In the genomic region with DNA sequence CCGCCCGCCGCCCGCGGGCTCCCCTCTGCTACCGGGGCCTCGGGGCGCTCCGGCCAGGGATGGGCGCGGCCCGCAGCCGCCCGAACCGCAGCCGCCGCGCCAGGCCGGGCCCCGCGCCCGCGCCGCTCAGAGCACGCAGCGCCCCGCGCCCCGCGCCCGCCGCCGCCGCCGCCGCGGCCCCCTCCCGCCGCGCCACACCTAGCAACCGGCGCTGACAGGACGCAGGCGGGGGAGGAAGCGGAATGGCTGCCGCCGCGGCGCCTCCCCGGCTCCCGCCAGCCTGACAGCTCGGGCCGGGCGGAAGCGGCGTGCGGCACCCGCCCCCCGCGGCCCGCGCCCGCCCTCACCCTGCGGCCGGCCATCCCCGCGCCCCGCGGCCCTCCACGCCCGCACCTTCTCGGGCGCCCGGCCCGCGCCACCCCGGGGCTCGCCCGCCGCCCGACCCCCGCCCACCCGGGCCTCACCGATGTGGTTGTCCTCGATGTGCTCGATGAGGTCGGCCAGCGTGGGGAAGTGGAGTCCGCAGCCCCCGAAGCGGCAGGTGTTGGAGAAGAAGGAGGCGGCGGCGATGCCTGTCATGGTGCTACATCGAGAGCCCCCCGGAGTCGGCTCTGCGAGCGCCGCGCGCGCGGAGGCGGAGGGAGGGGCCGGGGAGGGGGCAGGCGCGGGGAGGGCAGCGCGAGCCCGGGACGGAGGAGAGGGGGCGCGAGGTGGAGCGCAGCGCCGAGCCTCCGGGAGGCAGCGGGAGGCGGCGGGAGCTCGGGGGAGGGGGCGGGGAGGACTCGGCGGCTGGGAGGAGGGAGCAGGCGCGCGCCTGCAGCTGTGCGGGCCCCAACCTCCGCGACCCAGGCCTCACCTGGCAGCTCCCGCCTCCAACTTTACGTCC, we compare ENCODE assay signal across 8 mouse cellular contexts. TPM values are rescaled to one million over a fixed set of nuclear protein-coding genes. Genes with fewer than 3 reads are reported as not detected.
DNase-seq lines count a peak whose midpoint lies in the region; ATAC-seq lines count a peak whose summit lies in the region.

Jazf1 (minus strand) TSS at position 643 of the 886 bp plus-strand sequence.

- H3K9me3 ChIP-seq in limb, embryonic 12.5 days: no peaks in the 10 kb centered on the region
- no peaks in the 10 kb centered on the region for H3K9me3 ChIP-seq in midbrain, embryonic 11.5 days (ENCODE audit: control insufficient read depth, low read length)

- no peaks in the 10 kb centered on the region for H3K36me3 ChIP-seq in limb, embryonic 12.5 days
- H3K36me3 ChIP-seq in midbrain, embryonic 11.5 days (ENCODE audit: control insufficient read depth, insufficient read depth, low read length): no peaks in the 10 kb centered on the region

- peaks cover 45% of the 10 kb centered on the region for H3K27me3 ChIP-seq in limb, embryonic 12.5 days
- peaks cover 9% of the 10 kb centered on the region; the same call in 1 of the 2 replicates for H3K27me3 ChIP-seq in midbrain, embryonic 11.5 days (ENCODE audit: control insufficient read depth, insufficient read depth, low read length)

- WGBS in limb, embryonic 12.5 days: under 1% methylated on average over 77 of the region's 133 CpGs
- WGBS in midbrain, embryonic 11.5 days: under 1% methylated on average over 49 of the region's 133 CpGs

- H3K9ac ChIP-seq in limb, embryonic 12.5 days (replicated peaks): peak within 1 kb of the TSS; percentile 79
- H3K9ac ChIP-seq in midbrain, embryonic 11.5 days (ENCODE audit: low read length): peak within 1 kb of the TSS; percentile 74

- peak; percentile 76; the same call in 1 of the 2 replicates for ATAC-seq in limb, embryonic 12.5 days (ENCODE audit: insufficient number of reproducible peaks, insufficient read depth, low FRiP score, low TSS enrichment, low read depth)
- ATAC-seq in midbrain, embryonic 11.5 days (ENCODE audit: low FRiP score): peak; percentile 82

- peak within 1 kb of the TSS; percentile 81 for H3K4me3 ChIP-seq in limb, embryonic 12.5 days (replicated peaks)
- peak within 1 kb of the TSS; percentile 86 for H3K4me3 ChIP-seq in midbrain, embryonic 11.5 days (ENCODE audit: low read depth, low read length)

- H3K27ac ChIP-seq in limb, embryonic 12.5 days: peak within 1 kb of the TSS; percentile 12; the same call in 1 of the 2 replicates
- peak within 1 kb of the TSS; percentile 61; the same call in 1 of the 2 replicates for H3K27ac ChIP-seq in midbrain, embryonic 11.5 days (ENCODE audit: low read depth, low read length)

- H3K4me2 ChIP-seq in limb, embryonic 12.5 days: peak within 1 kb of the TSS; percentile 89
- peak within 1 kb of the TSS; percentile 90 for H3K4me2 ChIP-seq in midbrain, embryonic 11.5 days

- DNase-seq in adrenal gland, adult (ENCODE audit: inconsistent age in 2 of 2, low spot score in 1 of 2): peak; percentile 55 to 78
- DNase-seq in adrenal gland, postnatal 4 days (ENCODE audit: low spot score in 2 of 2): no peak
- peak; percentile 65 for DNase-seq in embryo, embryonic 11 days
- peak; percentile 52 to 73 for DNase-seq in heart, adult 18-20 months
- peak; percentile 18 for DNase-seq in kidney, adult 11 months
- peak; percentile 92 for DNase-seq in midbrain, embryonic 11.5 days (ENCODE audit: low spot score, missing footprints)
- peak; percentile 8 to 38 for DNase-seq in spleen, postnatal 10 days (ENCODE audit: low spot score in 2 of 2)

- H3K4me1 ChIP-seq in limb, embryonic 12.5 days (replicated peaks): peaks cover 15% of the 10 kb centered on the region
- H3K4me1 ChIP-seq in midbrain, embryonic 11.5 days (ENCODE audit: control insufficient read depth, insufficient read depth, low read length): peaks cover 7% of the 10 kb centered on the region; the same call in 1 of the 2 replicates

RNA-seq across cellular contexts. Expression of gene Jazf1, which starts in this region (rescaled TPM):
- 1 to 10 TPM; 7.3 to 8.2 TPM for total RNA-seq in adrenal gland, postnatal 4 days (2021)
- 1 to 10 TPM; 2.6 to 3.2 TPM for total RNA-seq in heart, adult 18-20 months (2021)
- polyA plus RNA-seq in limb, embryonic 12.5 days (2016; fragmentation: Nextera tagmentation; extraction: Ambion mirVana): 12.8 and 15.0 TPM in 2 replicates
- 7.1 and 10.1 TPM in 2 replicates for polyA plus RNA-seq in midbrain, embryonic 11.5 days (2014; fragmentation: Nextera tagmentation; extraction: Ambion mirVana)

Comparison
In these comparisons a context has a peak if more than half of its experiments do, and no peak if none do; other contexts are left out.
1. DNase-seq: peak in adrenal gland, adult (2 of 2), embryo, embryonic 11 days (single experiment), heart, adult 18-20 months (2 of 2), kidney, adult 11 months (single experiment), midbrain, embryonic 11.5 days (single experiment) and spleen, postnatal 10 days (2 of 2); none in adrenal gland, postnatal 4 days (0 of 2).